Mouse (Mus musculus) liver, embryonic 14.5 days (tissue): ENCODE data around the gene Tbc1d9. TPM values are rescaled to one million over a fixed set of nuclear protein-coding genes. Genes with fewer than 3 reads are reported as not detected.

Experiments used
- ATAC-seq: fragments of 200-750 bp; cut with Nextera tagmentation; 2 replicates; pipeline ENCODE4 v1.8.0; 2017; ENCODE audit warnings: moderate number of reproducible peaks, mild to moderate bottlenecking, moderate library complexity; ENCODE audit not compliant: insufficient read depth
- DNase-seq, 3 experiments: peaks; one replicate each; pipeline ENCODE4 v3.0.0-alpha.2; 2012 to 2013; ENCODE audit warnings: low read depth in 3 of 3, low spot score in 3 of 3
- H3K27ac ChIP-seq: fragments of 300-500 bp; sonication (generic); 2 replicates; pipeline ENCODE4 v1.5.1; 2014; ENCODE audit warnings: moderate library complexity, mild to moderate bottlenecking, control low read depth, inconsistent platforms
- H3K27me3 ChIP-seq: fragments of 300-500 bp; sonication (generic); 2 replicates; pipeline ENCODE4 v1.6.1; 2014; ENCODE audit warnings: mild to moderate bottlenecking, low read length, moderate library complexity; ENCODE audit not compliant: control insufficient read depth, insufficient read depth
- H3K36me3 ChIP-seq: fragments of 300-500 bp; sonication (generic); replicated peaks from 2 replicates; pipeline ENCODE4 v1.6.1; 2014; ENCODE audit warnings: low read depth; ENCODE audit not compliant: control insufficient read depth, insufficient read depth
- H3K4me1 ChIP-seq, 2 experiments: fragments of 200-500 bp in 1 of 2; fragments of 300-500 bp in 1 of 2; sonication (generic) in 1 of 2; replicated peaks; 2 replicates each; pipeline ENCODE4 v1.6.1; 2012 to 2014; ENCODE audit warnings: antibody characterized with exemption in 1 of 2, inconsistent platforms in 1 of 2, low read length in 1 of 2; ENCODE audit not compliant: control insufficient read depth in 2 of 2, insufficient read depth in 2 of 2
- H3K4me2 ChIP-seq: fragments of 300-500 bp; sonication (generic); 2 replicates; pipeline ENCODE4 v1.6.1; 2014; ENCODE audit warnings: low read depth, mild to moderate bottlenecking, control low read depth, moderate library complexity
- H3K4me3 ChIP-seq, 2 experiments: fragments of 200-500 bp in 1 of 2; fragments of 300-500 bp in 1 of 2; sonication (generic) in 1 of 2; 2 replicates each; pipeline ENCODE4 v1.5.1; 2012 to 2014; ENCODE audit warnings: low read depth in 2 of 2, low read length in 2 of 2, mild to moderate bottlenecking in 2 of 2, control low read depth in 1 of 2, inconsistent platforms in 1 of 2, moderate library complexity in 1 of 2; ENCODE audit not compliant: insufficient read depth in 1 of 2
- H3K9ac ChIP-seq: fragments of 300-500 bp; sonication (generic); replicated peaks from 2 replicates; pipeline ENCODE4 v1.6.1; 2014; ENCODE audit warnings: mild to moderate bottlenecking, control low read depth, moderate library complexity
- H3K9me3 ChIP-seq: fragments of 300-500 bp; sonication (generic); 2 replicates; pipeline ENCODE4 v1.6.1; 2016; ENCODE audit warnings: low read length, mixed read lengths; ENCODE audit not compliant: control insufficient read depth
- CTCF ChIP-seq: IDR thresholded peaks from 2 replicates; pipeline ENCODE4 v1.5.1; 2016; ENCODE audit warnings: antibody characterized with exemption, low read depth, control low read depth
- EP300 ChIP-seq: IDR thresholded peaks from 2 replicates; pipeline ENCODE4 v1.6.1; 2016; ENCODE audit warnings: antibody characterized with exemption, low read depth
- WGBS: fragments of 180-500 bp; shearing (Covaris S2); extraction: QIAGEN DNeasy Blood & Tissue Kit; methylation state at CpG from one replicate; pipeline ENCODE4 v1.1.7; 2014; ENCODE audit not compliant: insufficient replicate concordance; 5-methylcytosine and 5-hydroxymethylcytosine counted together
- polyA plus RNA-seq, 2 experiments: library from polyadenylated mRNA; depleted of rRNA in 1 of 2; stranded (reverse) in 1 of 2; unstranded in 1 of 2; fragments of >200 nt; fragmentation: Nextera tagmentation in 1 of 2; extraction: Ambion mirVana in 1 of 2; gene quantifications; 2 replicates each; pipeline versions ENCODE4 v1.2.1 to v1.2.3; 2012 to 2014

The Tbc1d9 gene
- polyA plus RNA-seq, 2 experiments: 0.43 to 1.1 TPM

DNA sequence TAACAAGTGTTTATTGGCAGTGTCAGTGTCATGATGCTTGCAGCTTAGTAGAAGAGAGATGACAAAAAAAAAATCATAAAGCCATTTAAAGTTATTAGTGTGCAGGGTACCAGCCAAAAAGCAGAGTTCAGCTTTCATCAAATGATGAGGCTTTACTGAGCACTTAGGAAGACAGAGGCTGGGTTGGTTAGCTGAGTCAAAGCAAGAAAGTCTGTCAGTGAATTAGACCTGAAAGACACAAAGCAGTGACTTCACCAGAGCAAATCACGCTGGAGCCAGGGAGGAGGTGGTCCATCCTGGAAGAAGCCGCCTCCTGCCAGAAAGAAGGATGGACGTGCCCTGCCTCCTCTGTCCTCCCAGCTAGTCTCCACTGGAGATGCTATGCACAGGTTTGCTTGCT is 2.8 kb downstream of the Tbc1d9 start:
- TF ChIP-seq CTCF: no peak
- no peak for TF ChIP-seq EP300
- DNase-seq: no peak
- Histone ChIP-seq H3K4me1 (no peaks in the 10 kb centered on the region), H3K9me3 (no peaks in the 10 kb centered on the region), H3K27ac (no peak overlapping the region), H3K4me2 (no peak overlapping the region), H3K27me3 (peaks cover 30% of the 10 kb centered on the region), H3K9ac (no peak overlapping the region), H3K36me3 (no peaks in the 10 kb centered on the region), H3K4me3 (no peak overlapping the region)
- ATAC-seq: no peak
- 48% methylated on average over 3 of the region's 3 CpGs for WGBS

DNA sequence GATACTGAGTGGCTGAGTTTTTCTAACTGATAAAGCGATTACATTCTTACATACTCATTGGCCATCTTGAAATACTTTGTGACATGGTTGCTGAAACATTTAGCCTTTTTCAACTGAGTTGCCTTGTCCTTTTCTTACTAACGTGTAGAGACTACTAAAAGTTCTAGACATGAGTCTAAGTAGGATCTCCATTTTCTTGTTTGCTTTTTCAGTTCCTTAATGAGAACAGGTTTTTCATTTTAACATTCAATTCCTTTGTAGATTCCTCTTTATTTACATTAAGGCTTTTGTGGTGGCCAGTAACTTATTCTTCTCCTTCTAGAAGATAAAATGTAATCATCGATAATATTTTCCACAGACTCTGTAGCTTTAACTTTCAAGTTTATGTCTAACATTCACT is 4.0 kb downstream of the Tbc1d9 start:
- WGBS: 51% methylated on average over 3 of the region's 3 CpGs
- no peak overlapping the region for H3K4me2 ChIP-seq
- no peaks in the 10 kb centered on the region for H3K9me3 ChIP-seq
- H3K27ac ChIP-seq: no peak overlapping the region
- no peaks in the 10 kb centered on the region for H3K36me3 ChIP-seq
- no peak overlapping the region for H3K4me3 ChIP-seq
- peaks cover 30% of the 10 kb centered on the region for H3K27me3 ChIP-seq
- no peaks in the 10 kb centered on the region for H3K4me1 ChIP-seq
- TF ChIP-seq EP300 (no peak), CTCF (no peak)
- ATAC-seq (no peak), DNase-seq (no peak)
- H3K9ac ChIP-seq: no peak overlapping the region

DNA sequence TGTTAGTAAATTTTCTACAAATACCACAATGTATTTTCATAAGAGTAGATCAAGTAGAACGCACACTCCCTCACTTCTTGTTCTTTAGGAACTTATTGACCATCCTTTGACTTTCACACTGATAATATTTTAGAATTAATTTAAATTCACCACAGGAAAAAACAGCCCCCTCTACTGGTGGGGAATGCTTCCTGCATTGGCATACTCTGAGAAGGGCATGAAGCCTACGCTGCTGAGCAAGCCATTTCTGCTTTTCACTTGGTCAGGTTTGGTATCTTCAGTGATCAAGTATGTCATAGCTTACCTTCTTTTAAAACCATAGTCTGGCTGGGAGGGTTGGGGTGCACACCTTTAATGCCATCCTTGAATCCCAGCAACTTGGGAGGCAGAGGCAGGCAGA is 4.6 kb downstream of the Tbc1d9 start:
- Histone ChIP-seq H3K4me3 (no peak overlapping the region), H3K9ac (no peak overlapping the region), H3K27ac (no peak overlapping the region), H3K36me3 (no peaks in the 10 kb centered on the region), H3K27me3 (peaks cover 28% of the 10 kb centered on the region), H3K4me1 (no peaks in the 10 kb centered on the region), H3K4me2 (no peak overlapping the region), H3K9me3 (no peaks in the 10 kb centered on the region)
- WGBS: 67% methylated on average over 2 of the region's 2 CpGs
- ATAC-seq (no peak), DNase-seq (no peak)
- TF ChIP-seq EP300: no peak
- peak; percentile 61 for TF ChIP-seq CTCF

DNA sequence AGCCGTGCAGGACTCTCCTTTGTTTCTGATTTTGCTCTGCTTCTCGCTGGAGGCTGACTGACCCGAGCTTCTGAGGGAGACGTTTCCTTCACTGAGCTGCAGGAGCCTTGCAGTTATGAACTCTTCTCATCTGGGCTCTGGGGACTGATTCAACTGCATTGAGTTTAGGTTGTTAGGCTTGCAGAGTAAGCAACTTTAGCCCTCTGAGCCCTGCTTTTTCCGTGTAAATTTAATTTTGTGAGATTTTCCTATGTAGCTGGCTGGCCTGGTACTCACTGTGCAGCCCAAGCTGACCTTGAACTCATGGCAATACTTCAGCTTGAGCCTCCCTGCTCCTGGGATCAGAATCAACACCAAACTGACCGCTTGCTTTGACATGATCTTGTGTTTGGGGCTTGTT is 5.7 kb downstream of the Tbc1d9 start:
- no peaks in the 10 kb centered on the region for H3K4me1 ChIP-seq
- H3K36me3 ChIP-seq: no peaks in the 10 kb centered on the region
- no peak overlapping the region for H3K4me2 ChIP-seq
- WGBS: 51% methylated on average over 6 of the region's 6 CpGs
- no peak overlapping the region for H3K4me3 ChIP-seq
- DNase-seq: no peak
- H3K9ac ChIP-seq: no peak overlapping the region
- no peak overlapping the region for H3K27ac ChIP-seq
- no peak for ATAC-seq
- no peaks in the 10 kb centered on the region for H3K9me3 ChIP-seq
- H3K27me3 ChIP-seq: peaks cover 16% of the 10 kb centered on the region
- no peak for TF ChIP-seq EP300
- no peak for TF ChIP-seq CTCF

DNA sequence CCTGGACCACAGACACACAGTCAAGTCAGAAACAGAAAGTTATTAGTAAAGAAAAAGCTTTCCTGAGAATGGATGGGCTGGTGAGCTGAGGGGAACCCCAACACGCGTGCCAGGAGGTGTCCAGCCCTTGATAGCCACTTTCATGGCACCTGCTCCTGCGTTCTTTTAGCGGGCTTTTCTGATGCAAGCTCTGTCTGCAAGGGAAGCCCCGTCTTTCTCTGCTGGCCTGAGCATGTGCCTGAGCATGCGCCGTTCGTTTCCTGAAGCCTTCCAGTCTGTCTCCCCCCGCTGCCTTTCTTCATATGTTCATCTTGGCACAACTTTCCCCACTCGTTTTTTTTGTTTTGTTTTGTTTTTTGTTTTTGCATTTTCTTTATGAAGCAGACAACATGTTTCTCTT is 10.5 kb downstream of the Tbc1d9 start:
- H3K36me3 ChIP-seq: no peaks in the 10 kb centered on the region
- no peak for DNase-seq
- TF ChIP-seq CTCF (no peak), EP300 (no peak)
- no peaks in the 10 kb centered on the region for H3K9me3 ChIP-seq
- 64% methylated on average over 10 of the region's 10 CpGs for whole genome bisulfite sequencing
- no peaks in the 10 kb centered on the region for H3K27me3 ChIP-seq
- no peak overlapping the region for H3K4me2 ChIP-seq
- no peak overlapping the region for H3K9ac ChIP-seq
- H3K4me3 ChIP-seq: no peak overlapping the region
- no peak overlapping the region for H3K27ac ChIP-seq
- ATAC-seq: no peak
- peaks cover 0 to 9% of the 10 kb centered on the region in 2 experiments; a peak in 2 of 4 replicates for H3K4me1 ChIP-seq

DNA sequence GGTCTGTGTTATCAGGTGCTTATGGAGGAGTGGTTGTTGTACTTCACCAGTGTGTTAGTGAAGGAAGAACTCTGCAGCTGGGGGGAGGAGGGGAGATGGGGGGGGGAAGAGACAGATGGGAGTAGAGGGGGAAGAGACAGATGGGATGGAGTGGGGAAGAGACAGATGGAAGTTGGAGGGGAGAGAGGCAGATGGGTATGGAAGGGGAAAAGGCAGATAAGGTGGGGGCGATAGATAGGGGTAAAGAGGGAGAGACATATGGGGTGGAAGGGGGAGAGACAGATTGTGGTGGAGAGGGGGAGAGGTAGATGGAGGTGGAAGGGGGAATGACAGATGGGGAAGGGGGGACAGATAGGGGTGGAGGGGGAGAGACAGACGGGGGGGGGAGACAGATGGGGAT is 11.6 kb downstream of the Tbc1d9 start:
- DNase-seq (no peak), ATAC-seq (no peak)
- 40% methylated on average over 2 of the region's 2 CpGs for WGBS

More for the DNA sequence above, 11.6 kb downstream of the Tbc1d9 start:
- no peaks in the 10 kb centered on the region for H3K36me3 ChIP-seq
- H3K4me3 ChIP-seq: no peak overlapping the region
- H3K4me1 ChIP-seq: peaks cover 0 to 9% of the 10 kb centered on the region in 2 experiments; a peak in 2 of 4 replicates
- H3K9me3 ChIP-seq: no peaks in the 10 kb centered on the region
- H3K4me2 ChIP-seq: no peak overlapping the region
- TF ChIP-seq EP300 (no peak), CTCF (no peak)
- H3K9ac ChIP-seq: no peak overlapping the region
- H3K27ac ChIP-seq: no peak overlapping the region
- H3K27me3 ChIP-seq: no peaks in the 10 kb centered on the region
